Mouse (Mus musculus) thymus, postnatal 25 days (tissue): Measurements from ENCODE around the gene Nap1l5.

Experiments used
- DNase-seq: peaks from one replicate; pipeline ENCODE4 v3.0.0; 2022

The Nap1l5 gene

DNA sequence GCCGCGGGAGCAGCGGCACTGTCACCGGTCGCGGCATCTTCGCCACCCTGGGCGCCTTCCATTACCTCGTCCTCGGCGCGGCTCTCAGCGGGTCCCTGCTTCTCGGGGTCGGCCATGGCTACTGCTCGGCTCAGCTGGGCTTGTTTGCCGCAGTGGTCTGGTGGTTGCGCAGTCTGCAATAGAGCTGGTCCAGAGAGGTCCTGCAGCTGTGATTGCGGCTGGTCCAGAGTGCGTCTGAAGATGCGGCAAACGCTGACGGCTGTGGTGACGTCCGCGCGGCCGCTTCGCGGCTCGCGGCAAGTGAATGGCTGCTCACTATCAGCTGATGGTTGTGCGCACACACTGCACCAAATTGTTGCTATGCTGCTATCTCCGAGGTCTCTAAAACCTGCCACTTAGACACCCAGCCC, at the start of gene Nap1l5:
Gene Nap1l5, minus strand, starts transcription at position 225 of the 410 bp plus-strand sequence.
- no peak for DNase-seq

DNA sequence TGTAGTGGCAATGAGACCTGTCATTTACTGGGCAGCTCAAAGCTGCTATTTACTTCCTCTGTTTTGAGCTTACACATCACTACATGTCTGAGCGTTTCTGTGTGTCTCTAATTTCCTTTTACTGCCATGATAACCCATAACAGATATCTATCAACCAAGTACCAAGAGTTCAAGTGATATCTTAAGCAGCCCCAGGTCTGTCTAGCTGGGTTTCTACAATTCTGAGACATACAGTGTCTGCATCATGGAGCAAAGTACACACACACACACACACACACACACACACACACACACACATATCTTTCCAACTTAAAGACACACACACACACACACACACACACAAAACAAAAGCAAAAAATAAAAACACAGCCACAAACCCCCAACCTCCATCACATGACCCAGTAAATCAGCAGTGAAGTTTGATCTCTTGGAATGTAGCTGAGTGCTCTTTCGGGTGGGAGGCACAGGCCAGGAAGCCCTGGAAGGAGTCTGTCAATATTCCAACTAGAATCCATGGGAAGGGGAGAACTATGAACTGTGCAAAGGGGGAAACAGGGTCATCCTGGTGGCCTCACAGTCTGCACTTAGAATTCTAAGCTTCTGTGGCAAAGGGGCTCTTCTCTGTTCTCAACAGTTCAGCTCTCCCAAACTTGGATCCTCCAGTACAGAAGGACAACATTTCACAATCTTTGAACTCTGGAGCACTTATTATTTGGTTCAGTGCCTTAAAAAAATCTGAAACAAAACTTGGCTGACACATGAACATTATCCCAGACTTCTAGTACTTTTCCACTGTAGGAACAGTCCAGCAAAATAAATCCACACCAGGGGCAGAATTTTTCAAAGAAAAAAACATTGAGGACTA, 44.5 kb upstream of the Nap1l5 start:
- no peak for DNase-seq

DNA sequence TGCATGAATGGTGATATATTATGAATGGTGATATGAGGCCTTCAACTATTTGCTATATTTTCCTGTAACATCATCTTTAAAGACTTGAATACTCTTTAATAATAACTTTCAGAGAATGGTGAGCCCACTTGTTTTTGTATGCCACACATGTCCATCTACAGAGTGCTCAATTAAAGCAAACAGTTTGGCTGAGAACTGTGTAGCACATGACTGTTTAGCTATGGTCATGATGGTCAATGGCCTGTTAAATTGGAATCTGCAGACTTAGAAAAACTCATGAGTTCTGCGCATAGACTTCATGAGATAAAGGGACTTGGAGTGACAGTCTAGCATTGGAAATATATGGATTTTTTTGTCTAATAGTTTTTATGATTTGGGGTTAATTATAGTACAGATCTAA, 43.5 kb upstream of the Nap1l5 start:
- no peak for DNase-seq

DNA sequence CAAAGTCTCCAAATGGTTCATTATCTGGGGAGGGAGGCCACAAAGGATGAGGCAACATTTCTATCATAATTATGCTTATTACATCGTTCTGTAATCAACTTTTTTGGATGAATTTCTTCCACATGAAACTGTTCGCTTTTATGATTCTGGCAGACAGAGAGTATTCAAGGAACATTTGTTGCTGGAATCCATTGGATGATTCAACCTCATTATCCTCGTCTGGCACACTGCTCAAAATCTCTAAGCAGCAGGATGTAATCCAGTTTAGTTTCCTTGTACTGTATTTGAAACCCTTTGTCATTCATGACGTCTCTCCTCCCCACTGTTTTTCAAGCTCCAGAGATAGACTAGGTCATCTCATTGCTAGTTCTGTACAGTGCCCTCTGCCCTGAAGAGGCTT, 40.0 kb upstream of the Nap1l5 start:
- no peak for DNase-seq

DNA sequence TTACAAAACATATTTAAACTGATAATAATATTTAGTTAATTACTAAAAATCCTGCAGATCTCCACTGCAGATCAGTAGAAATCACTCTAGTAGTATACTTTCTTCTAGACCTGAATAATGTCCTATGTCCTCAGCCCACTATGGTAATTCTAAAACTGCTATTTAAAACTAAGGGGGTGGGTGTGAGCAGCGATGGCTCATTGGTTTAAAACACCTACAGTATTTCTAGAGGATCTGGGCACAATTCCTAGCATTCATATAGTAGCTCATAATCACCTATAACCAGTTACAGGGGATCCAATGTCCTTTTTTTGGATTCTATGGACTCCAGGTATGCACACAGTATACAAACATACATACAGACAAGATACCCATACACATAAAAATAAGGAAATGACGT, 39.4 kb upstream of the Nap1l5 start:
- DNase-seq: no peak

DNA sequence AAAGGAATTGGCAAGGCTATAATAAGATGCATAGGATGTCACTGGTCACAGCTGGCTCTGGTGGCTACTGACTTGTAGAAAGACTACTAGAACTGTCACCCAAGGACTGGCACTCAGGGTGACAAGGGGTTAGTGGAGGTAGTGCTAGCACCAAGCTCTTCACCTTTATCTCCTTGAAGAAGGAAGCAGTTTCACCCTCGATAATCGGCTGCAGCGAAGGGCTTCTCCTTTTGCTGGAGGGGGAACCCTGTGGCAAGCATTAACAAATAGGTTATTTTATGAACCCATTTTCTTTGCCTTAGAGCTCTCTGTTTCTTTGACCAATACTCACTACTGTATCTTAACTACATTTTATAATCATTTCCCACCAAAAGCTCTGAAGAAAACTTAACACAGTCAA, 37.1 kb upstream of the Nap1l5 start:
- no peak for DNase-seq

DNA sequence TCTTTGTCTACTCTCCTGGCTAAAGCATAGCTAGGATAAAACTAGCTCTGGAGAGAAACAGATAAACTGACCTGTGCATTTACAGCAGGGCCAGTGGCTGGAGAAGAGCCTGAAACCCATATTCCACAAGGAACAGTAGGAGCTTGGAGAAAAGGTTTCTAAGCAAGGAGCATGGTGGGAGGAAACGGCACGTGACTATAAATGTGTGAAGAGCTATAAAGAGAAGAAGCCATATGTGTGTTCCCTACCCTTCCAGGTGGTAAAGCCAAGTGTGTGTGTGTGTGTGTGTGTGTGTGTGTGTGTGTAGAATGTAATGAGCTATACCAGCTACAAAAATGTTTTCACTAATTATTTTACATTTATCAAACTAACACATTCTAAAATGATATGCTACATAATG, 35.4 kb upstream of the Nap1l5 start:
- DNase-seq: no peak

DNA sequence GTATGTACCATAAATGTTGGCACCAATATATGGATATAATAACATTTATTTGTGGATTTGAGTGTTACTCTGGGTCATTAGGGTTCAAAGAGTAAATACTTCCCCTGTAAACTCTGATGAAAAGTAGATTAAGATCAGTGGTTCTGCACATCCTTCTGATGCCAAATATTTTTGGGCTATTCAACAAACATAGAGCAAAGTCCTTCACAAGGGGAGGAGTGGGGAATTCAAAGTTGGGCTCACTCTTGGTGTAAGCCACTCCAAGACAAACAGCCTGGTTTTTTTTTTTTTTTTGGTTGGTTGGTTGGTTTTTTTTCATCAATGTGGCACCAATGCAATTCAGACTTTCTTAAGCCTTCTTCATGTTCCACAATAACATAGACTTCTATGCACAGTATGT, 30.9 kb upstream of the Nap1l5 start:
- DNase-seq: no peak

DNA sequence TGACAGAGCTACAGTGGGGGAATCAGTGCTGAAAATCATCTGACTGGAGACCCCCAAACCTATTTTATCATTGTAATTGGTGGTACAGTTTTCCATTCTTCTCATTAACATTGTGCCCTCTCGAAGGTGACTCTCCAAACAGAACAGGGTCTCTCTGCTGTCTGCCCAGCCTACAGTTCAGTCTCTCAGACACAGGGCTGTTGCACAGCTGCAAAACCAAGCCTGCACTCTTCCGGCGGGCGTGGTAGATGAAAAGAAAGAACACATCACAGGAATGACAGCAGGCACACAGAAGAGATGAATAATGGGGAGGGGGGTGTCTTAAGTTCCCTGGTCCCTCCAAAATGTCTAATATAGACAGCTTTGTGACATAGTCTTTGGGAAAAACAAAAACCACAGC, 27.3 kb upstream of the Nap1l5 start:
- no peak for DNase-seq

DNA sequence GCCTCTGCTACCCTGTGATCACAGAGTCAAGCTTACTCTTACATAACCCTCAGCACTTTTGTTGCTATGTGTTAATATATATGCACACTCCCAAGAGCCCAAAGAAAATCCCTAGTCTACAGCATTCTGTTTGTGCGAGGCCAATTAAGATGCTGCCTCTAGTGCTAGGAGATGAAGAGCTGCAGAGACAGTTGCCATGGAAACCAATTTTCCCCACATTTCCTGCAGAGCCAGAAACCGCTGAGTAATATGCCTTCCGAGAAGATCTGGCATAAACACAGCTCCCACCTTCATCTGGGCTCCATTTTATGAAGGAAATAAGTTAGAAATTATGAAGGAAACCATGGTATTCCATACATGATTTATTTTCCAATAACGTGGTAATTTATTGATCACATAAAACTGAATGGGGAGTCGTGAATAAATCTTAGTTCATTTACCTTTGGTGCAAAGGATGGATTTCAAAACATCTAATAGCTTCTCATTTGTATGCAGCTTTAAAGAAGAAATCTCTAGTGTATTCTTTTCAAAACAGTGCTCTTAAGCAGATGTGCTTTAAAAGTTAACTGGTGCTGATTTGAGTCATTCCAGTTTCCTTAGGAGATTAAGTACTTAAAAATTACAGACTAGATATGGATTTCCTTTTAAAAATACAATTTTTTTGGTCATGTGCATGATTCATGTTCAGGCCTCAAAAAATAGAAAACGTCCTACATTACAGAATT, 26.5 kb upstream of the Nap1l5 start:
- DNase-seq: no peak

DNA sequence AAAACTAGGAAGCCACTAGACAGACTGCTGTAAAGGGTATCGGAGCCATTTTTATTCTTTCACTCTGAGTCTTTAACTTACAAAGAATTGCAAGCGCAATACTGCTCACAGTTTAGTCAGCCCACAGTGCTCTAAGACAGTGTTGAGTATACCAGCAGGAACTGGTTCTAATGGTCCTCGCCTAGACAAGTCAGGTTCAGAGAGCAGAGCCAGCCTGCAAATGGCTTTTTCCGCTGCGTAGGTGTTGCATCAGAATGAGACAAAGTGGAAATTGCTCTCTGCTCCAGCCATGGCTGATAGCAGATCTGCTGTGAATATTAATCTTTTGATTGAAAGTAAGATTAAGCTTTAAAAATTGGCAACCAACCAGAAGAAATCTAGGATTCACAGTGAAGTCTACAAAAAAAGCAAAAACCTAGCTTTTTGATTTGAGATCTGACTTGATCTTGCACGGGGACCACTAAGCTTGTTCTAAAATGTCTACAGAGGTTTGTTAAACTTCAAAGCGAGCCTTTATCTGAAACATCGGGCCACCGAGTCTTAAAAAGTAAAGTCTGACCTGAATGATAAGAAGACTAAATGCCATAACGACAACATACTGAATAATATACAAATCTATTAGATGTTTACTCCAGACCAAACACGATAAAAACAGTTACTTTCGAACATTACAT, 25.8 kb upstream of the Nap1l5 start:
- DNase-seq: no peak

DNA sequence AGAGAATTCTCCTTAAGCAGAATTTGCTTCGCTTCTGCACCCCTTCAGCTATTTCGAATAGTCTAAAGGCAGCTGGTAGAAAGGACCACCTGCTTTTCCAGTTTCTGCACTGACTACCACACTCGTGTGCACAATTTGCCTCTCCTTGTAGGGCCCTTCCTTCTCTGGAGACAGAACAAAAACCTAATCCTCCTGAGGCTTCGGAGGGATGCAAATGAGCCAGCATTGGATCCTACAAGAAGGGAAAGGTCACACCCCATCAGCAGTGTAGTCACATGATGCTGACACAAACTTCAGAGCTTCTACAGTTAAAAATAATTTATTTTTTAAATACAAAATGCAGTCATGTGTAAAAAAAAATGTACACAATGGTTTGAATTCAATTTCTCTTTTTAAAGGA, 24.3 kb upstream of the Nap1l5 start:
- no peak for DNase-seq

DNA sequence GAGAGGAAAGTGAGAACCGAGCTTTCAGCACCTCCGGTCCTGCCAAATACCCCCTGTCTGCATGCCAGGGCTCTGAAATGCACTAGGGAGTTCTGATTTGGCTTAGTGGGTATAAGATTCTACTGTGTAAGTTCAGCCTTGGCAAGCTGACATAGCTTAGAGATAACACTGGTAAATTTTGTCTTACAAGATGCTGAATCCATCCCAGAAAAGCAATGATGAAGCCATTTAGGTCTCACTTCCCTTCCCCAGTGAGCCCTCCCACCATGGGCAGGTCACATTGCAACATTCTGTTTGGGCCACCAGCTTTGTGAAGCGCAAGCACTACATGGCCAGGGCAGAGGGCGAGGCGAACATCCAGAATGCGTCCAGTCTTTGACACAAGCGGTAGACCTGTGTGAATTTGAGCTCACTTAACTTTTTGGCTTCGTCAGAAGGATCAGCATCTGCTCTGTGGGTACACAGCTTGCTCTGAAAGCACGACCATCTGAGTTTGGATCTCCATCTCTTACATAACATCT, 23.1 kb upstream of the Nap1l5 start:
- no peak for DNase-seq

DNA sequence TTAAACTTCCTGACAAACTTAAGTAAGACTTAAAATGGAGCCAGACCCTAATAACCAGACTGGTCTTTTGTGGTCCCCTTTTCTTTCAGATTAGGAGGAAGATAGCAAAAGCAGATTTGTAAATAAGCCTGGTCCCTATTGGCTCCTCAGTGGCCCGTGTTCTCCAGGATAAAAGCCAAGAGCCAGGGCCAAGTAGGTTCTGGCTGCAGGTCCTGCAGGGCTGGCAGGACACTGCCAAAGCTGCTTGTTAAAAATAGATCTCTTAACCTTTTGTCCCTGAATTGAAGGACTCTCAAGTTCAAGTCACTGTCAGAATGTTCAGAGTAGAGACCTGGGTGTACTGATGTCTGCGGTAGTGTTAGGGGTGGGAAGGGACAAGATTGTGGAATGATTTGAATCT, 21.0 kb upstream of the Nap1l5 start:
- no peak for DNase-seq

DNA sequence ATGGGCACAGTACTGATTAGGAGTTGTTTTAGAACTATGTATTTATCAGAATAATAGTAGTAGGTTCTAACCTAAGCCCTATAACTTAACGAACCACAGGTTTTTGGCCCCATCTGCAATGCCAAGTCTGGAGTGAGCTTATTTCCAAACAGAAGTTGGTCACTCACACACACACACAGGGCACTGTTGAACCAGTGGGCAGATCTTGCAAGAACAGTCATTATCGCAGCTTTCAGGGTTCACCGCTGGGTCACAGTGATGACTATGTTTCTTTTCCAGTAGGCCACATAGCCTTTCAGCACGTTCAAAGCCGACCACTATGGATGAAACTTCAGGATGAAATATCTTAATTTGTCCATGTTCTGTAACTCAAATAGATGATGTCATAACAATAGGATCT, 15.6 kb upstream of the Nap1l5 start:
- no peak for DNase-seq

DNA sequence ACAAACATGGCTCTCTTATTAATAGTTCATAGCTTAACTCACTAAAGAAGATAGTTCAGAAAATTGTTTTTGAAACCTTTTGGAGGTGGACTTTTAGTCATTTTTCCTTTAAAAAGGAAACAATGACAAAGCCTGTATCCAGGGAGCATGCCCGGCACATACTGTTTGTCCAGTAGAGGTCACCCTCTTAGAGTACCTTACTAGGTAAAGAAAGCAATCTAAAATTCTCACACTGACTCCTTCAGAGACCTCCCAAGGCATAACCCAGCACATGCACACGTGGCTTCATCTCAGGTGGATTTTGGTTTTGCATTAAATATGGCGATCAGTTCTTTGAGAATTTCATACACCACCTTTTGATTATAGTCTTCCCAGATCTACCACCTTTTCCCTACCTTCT, 14.7 kb upstream of the Nap1l5 start:
- DNase-seq: no peak

DNA sequence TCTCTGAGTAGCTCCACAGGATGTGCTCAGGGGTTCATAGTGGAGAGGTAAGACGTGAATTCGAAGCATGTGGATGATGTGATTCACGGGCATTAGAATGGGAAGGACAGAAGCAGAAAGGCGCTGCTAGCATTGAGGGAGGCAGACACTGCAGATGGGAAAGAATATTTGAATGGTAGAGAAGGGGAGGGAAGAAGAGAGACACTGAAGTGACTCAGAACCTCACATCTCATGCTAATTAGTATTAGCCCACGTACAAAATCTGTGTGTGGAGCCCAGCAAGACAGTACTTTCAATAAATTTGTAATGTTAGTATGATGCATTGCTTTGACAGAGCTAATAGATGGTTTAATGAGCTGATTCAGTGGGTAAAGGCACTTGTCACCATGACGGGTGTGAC, 13.9 kb upstream of the Nap1l5 start:
- no peak for DNase-seq

DNA sequence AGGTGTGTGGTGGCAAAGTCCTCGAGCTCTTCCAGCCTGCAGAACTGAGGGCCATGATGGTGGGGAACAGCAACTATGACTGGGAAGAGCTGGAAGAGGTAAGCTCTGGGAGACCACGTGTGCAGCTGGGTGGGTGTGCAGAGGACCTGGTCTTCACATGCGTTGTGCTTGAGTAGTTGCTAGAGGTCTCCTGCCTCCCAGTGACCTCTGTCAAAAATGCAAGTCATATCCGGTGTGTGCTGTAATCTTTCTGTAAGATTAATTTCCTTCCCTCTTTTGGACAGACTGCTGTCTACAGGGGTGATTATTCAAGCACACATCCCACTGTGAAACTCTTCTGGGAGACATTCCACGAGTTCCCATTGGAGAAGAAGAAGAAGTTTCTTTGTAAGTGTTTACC, 9.6 kb upstream of the Nap1l5 start:
- DNase-seq: no peak

DNA sequence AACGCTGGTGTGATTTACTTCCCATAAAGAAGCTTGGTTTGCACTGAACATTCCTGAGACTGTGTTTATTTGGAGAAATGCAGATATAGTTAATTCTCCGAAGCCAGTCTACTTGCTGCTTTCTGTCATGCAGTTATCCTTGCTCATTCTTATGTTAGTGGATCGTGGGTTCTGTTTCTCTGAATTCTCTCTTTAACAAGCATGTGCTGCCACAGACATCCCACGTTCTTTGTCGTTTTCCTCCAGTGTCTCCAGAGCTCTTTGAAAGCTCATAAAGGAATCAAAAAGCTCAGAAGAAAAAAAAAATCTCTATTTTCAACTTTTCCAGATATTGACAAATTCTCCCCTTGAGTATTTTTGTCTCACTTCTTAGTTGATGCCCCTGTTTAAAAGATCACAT, 7.1 kb upstream of the Nap1l5 start:
- DNase-seq: no peak

DNA sequence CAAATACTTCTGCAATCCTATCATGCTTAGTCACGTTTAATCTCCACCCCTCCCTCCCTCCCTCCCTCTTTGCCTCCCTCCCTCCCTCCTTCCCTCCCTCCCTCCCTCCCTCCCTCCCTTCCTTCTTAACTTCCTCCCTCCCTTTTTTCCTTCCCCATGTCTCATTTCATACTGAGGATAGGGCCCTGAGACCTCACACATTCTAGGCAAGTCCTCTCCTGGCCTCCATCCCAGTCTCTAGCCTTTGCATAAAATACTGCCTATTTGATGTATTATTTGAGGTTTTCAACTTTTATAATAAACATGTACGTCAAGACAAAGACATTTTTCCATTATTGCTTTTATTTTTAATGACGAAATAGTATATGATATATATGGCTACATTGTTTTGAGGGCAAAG, 6.7 kb upstream of the Nap1l5 start:
- no peak for DNase-seq

DNA sequence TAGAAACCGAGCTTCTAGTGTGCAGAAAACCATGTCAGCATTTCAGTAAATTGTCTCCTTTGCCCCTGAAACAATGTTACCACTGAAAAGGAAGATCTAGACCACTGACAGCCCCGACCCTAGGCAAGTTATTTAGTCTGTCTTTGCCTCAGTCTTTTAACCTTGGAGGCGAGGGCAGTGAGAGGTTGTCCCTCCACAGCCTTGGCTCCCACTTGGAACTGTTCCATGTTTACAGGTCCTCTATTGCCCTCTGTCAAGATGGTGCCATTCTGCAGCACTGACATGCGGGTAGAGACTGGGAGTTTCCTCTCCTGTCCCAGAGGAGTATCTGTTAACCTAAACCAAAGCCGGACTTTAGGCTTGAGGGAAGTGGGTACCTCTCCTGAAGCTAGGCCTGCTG, 6.0 kb upstream of the Nap1l5 start:
- no peak for DNase-seq

DNA sequence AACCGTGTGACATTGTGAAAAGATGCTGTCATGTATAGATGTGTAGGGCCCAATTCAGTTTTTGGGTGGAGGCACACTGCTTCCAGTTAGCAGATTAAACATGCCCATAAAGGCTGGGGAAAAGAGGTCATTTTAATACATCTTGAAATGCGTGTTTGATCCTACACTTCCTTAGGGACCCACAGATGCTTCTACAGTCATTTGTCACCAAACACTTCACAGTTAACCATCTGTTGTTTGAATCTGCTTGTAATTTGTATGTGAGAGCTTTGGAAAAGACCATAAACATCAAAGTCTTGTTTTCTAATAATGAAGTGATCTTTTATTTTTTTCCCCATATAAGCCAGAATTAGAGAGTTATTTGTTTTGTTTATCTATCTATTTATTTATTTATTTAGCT, 915 bp upstream of the Nap1l5 start:
- no peak for DNase-seq

DNA sequence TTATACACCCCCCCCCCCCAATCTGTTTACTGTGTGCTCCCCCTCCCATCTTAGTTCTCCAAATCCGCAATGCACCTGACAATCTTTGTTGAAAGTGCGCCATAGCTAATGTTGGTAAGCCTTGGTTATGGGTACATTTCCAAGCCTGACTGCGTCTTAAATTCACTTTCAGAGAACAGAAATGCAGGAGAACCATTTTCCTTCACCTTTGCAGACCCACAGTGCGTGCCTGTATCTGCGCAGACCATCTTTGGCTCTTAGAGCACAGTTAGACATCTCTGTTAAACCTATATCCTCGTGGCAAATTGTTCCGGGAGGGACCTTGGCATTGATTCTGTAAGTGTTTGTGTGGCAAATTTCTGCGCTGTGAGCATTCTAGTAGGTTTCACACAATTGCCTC, 460 bp upstream of the Nap1l5 start:
- no peak for DNase-seq

DNA sequence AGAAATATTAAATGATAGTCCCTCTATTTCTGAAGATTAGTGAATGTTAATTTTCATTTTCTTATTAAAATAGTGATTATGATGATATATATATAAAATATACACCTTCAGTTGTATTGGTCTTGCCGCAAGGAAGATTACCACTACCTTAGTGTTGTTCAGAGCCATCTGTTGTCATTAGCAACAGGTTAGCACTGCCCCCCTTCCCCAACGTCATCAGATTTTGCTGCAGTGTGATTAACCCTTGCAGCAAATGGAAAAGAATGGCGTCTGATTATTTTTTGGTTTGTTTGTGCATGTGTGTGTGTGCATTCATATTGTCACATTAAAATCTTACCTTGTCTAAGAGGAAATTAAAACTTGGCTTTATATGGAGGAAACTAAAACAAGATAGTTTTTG, 2.3 kb downstream of the Nap1l5 start:
- no peak for DNase-seq
